Mouse (Mus musculus) urinary bladder, adult 2 months (tissue): ENCODE data around the gene Foxi1. TPM values are rescaled to one million over a fixed set of nuclear protein-coding genes. Genes with fewer than 3 reads are reported as not detected.

Experiments used
- DNase-seq: peaks from one replicate; pipeline ENCODE4 v3.0.0; 2022; ENCODE audit warnings: low spot score
- polyA plus RNA-seq: library from polyadenylated mRNA; depleted of rRNA; stranded (reverse); fragments of >200 nt; gene quantifications from 2 replicates; pipeline ENCODE4 v1.2.3, GENCODE M21; 2012; rRNA removed

Gene Foxi1
- polyA plus RNA-seq, 1 experiment, result not detected

GRCm38 (mm10) chr11:34158916-34159315 is 49.0 kb downstream of the Foxi1 start:
- no peak for DNase-seq

GRCm38 (mm10) chr11:34155235-34155634 is 52.7 kb downstream of the Foxi1 start:
- DNase-seq, result no peak

Other genes with a start within 250 kb of the Foxi1 start
- 35.2 and 43.3 TPM in 2 replicates for gene Kcnmb1, start 245.1 kb downstream of the Foxi1 start, polyA plus RNA-seq
- 0.76 and 1.2 TPM in 2 replicates for gene Kcnip1, start 214.9 kb downstream of the Foxi1 start, polyA plus RNA-seq
- gene Lcp2, start 161.2 kb downstream of the Foxi1 start, polyA plus RNA-seq, result 4.0 and 5.0 TPM in 2 replicates
- gene 4930469K13Rik, start 109.5 kb downstream of the Foxi1 start, polyA plus RNA-seq, result not detected in 2 replicates
- 0.59 and 0.63 TPM in 2 replicates for gene Fam196b, start 106.7 kb upstream of the Foxi1 start, polyA plus RNA-seq